Mouse (Mus musculus): ENCODE measurements around the gene Dpp8.

GRCm38 (mm10) chr9:65018588-65019121 lies 13.6 kb upstream of the Dpp8 start:
- TF ChIP-seq POLR2A (IDR thresholded peaks at IDR 0.05; ENCODE audit: insufficient read depth, low read depth, low read length) = no peak
- TF ChIP-seq CTCF (IDR thresholded peaks at IDR 0.05; ENCODE audit: insufficient read depth, low read depth, low read length) = no peak

Data from olfactory bulb, adult 2 months (tissue).